Mouse (Mus musculus): ENCODE measurements around the gene Hecw2. TPM values are rescaled to one million over a fixed set of nuclear protein-coding genes. Genes with fewer than 3 reads are reported as not detected.
A peak's percentile ranks its signal among the peaks of the same experiment; 100 is the strongest.

Hecw2 gene
- polyA plus RNA-seq, 1 experiment = 9.0 TPM

DNA sequence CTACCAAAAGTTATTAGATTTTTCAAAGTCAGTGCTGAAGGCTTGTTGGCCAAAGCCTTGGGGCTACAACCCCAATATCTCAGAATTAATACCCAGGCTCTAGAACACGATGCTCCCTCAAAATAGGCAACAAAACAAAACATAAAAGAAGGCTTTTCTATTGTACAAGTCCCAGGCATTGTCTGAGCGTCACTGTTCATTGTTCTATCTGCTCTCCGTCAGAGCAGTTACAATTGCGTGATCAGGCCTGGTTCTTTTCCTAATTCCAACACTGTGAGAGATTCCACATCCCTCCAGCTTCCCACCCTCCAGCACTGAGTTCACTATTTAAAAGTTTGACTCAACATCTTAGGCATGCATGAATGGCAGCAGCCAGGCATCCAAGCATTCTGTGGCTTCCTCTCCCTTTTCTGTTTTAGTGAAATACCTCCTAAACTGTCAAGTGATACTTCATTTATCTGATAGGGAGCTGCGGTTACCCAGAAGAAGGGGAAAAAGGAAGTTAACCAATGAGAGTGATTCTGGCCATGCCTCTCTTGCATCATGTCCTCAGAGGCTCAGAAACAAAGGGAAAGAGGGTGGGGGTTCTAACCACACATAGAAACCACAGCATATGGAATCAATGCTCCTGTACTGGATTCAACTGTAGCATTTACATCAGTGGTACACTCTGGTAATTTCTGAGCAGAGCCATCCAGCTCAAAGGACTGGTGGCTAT, 66.1 kb downstream of the Hecw2 start:
- TF ChIP-seq POLR2A (IDR thresholded peaks at IDR 0.05; ENCODE audit: borderline replicate concordance, insufficient read depth, low read length) (no peak), CTCF (IDR thresholded peaks at IDR 0.05; ENCODE audit: borderline replicate concordance, insufficient read depth, low read depth, low read length) (no peak)
- WGBS = 70% methylated on average over 5 of the region's 5 CpGs

DNA sequence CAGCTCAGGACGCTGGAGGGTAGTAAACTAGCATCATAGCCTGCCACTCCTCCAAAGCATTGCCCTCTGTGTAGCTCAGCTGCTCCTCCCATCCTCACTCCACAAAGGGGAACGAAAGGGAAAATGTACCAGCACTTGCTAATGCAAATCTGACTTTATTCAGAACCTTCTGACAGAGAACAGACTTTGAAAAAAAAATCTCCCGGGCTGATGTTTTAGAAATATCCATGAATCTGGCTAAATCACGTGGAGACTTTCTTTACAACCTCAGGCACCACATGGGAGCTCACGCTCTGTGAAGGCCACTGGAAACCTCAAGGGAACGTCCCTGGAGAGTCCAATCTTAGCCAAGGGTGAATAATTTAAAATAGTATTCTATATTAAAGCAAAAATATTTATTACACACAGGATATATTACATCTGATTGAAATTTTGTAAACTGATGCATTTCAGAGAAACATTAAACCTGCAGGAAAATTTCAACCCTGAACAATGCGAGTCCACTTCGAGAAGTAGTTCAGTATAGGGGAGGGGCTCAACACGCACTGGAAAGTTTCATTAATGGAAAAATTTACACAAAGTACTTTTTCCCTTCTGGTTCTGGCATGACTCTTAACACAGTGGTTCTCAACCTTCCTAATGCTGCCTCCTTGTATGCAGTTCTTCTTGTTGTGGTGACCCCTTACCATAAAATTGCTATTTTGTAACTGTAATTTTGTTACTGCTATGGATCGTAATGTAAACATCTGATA, 67.8 kb downstream of the Hecw2 start:
- DNase-seq = no peak
- Histone ChIP-seq H3K27ac (ENCODE audit: insufficient read depth, low read length) (no peak overlapping the region; the same call in 1 of the 2 replicates), H3K4me3 (replicated peaks; ENCODE audit: insufficient read depth, low read depth, low read length) (no peak overlapping the region), H3K4me1 (ENCODE audit: control insufficient read depth, insufficient read depth, low read length) (no peaks in the 10 kb centered on the region), H3K27me3 (ENCODE audit: control insufficient read depth, insufficient read depth, low read length) (no peaks in the 10 kb centered on the region; the same call in 1 of the 2 replicates)
- WGBS = 75% methylated on average over 10 of the region's 10 CpGs
- TF ChIP-seq CTCF (IDR thresholded peaks at IDR 0.05; ENCODE audit: borderline replicate concordance, insufficient read depth, low read depth, low read length) (no peak), POLR2A (IDR thresholded peaks at IDR 0.05; ENCODE audit: borderline replicate concordance, insufficient read depth, low read length) (no peak)

More for the DNA sequence above, 66.1 kb downstream of the Hecw2 start:
- DNase-seq = no peak
- no peaks in the 10 kb centered on the region; the same call in 1 of the 2 replicates for H3K27me3 ChIP-seq (ENCODE audit: control insufficient read depth, insufficient read depth, low read length)
- H3K4me3 ChIP-seq (replicated peaks; ENCODE audit: insufficient read depth, low read depth, low read length) = no peak overlapping the region
- H3K4me1 ChIP-seq (ENCODE audit: control insufficient read depth, insufficient read depth, low read length) = no peaks in the 10 kb centered on the region
- peak overlapping the region; percentile 28; the same call in 1 of the 2 replicates for H3K27ac ChIP-seq (ENCODE audit: insufficient read depth, low read length)

DNA sequence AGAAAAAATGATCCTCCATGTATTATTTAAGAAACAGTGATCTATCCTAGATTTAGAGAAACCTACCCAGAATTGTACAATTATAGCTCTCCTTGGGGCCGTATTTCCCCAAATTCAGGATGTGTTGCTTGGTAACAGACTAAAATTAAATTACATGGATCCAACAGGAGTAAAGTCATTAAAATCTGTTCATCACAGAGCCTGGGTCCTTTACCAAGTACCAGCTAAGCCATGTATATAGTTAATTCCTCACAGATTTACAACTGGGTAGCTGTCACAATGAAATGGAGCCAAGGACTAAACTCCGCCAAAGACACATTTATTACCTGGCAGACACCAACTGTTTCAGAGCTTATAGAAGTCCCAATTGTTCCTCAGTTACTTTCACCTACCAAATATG, 72.4 kb downstream of the Hecw2 start:
- no peak for TF ChIP-seq CTCF (IDR thresholded peaks at IDR 0.05; ENCODE audit: borderline replicate concordance, insufficient read depth, low read depth, low read length)
- no peak for TF ChIP-seq POLR2A (IDR thresholded peaks at IDR 0.05; ENCODE audit: borderline replicate concordance, insufficient read depth, low read length)
- DNase-seq = peak in 1 of 2 experiments; percentile 17
- WGBS = 61% methylated on average over 2 of the region's 2 CpGs
- Histone ChIP-seq H3K27me3 (ENCODE audit: control insufficient read depth, insufficient read depth, low read length) (no peaks in the 10 kb centered on the region), H3K4me1 (ENCODE audit: control insufficient read depth, insufficient read depth, low read length) (peaks cover 8% of the 10 kb centered on the region), H3K4me3 (replicated peaks; ENCODE audit: insufficient read depth, low read depth, low read length) (no peak overlapping the region), H3K27ac (ENCODE audit: insufficient read depth, low read length) (no peak overlapping the region)

DNA sequence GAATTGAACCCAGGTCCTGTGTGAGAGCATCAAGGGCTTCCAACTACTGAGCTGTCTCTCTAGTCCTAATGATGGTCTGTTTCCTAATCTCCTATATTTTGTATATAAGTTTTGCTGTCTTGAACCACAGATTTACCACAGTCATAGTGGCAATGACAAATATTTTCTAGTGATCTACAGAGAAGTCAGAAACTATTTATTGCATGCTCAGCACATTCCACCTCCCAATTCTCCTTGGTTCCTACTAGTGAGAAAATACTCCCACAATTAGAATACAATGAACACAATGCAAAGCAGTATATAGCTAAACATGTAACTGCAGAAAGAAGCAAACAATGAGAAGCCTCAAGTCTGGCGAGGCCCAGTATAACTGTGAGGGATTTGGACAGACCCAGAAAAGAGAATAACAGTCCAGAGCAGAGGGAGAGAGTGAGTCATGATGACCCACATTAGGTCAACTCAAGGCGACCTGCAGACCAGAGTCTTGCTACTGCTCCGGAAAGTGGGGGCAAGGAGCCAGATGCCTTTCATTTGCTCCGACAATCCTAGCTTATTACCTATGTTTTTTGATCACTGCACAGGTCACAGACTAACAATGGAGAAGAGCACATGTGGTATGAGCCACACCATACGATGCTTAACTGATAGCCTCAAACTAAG, 73.8 kb downstream of the Hecw2 start:
- peaks cover 8% of the 10 kb centered on the region for H3K4me1 ChIP-seq (ENCODE audit: control insufficient read depth, insufficient read depth, low read length)
- H3K27ac ChIP-seq (ENCODE audit: insufficient read depth, low read length) = no peak overlapping the region
- peak in 1 of 2 experiments; percentile 14 for DNase-seq
- 58% methylated on average over 5 of the region's 5 CpGs for WGBS
- H3K27me3 ChIP-seq (ENCODE audit: control insufficient read depth, insufficient read depth, low read length) = no peaks in the 10 kb centered on the region
- no peak overlapping the region for H3K4me3 ChIP-seq (replicated peaks; ENCODE audit: insufficient read depth, low read depth, low read length)
- TF ChIP-seq CTCF (IDR thresholded peaks at IDR 0.05; ENCODE audit: borderline replicate concordance, insufficient read depth, low read depth, low read length) (no peak), POLR2A (IDR thresholded peaks at IDR 0.05; ENCODE audit: borderline replicate concordance, insufficient read depth, low read length) (no peak)

DNA sequence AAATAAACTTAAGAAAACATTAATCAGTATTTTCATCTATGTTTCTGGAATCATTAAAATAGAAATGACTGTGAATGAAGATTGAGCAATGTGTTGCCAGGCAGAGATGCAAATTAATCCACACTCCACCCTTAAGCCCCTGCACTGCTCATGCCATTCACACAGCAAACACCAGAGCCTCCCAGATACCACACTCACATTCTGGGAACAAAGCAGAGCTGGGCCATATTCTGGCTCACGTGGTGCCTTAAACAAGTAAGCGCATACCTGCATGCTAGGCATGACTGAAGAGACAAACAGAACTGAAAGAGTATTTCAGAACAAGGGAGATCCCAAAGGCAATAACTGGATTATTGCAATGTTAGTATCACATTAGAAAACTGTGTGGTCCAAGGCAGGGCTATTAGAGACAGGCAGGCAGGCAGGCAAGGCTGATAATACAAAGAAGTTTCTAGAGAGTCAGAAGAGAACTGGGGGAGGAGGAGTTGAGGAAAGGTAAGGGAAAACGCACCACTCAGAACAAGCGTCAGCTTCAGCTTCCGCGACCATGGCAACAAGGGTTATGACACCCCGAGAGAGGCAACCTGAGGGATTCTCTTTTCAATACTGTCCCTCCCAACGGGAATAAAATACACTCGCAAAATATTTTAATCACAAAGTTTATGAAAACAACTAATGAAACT, 75.2 kb downstream of the Hecw2 start:
- WGBS = 76% methylated on average over 9 of the region's 9 CpGs
- H3K27ac ChIP-seq (ENCODE audit: insufficient read depth, low read length) = no peak overlapping the region
- TF ChIP-seq CTCF (IDR thresholded peaks at IDR 0.05; ENCODE audit: borderline replicate concordance, insufficient read depth, low read depth, low read length) (no peak), POLR2A (IDR thresholded peaks at IDR 0.05; ENCODE audit: borderline replicate concordance, insufficient read depth, low read length) (no peak)
- no peak for DNase-seq
- H3K4me3 ChIP-seq (replicated peaks; ENCODE audit: insufficient read depth, low read depth, low read length) = no peak overlapping the region
- H3K27me3 ChIP-seq (ENCODE audit: control insufficient read depth, insufficient read depth, low read length) = no peaks in the 10 kb centered on the region
- peaks cover 10% of the 10 kb centered on the region for H3K4me1 ChIP-seq (ENCODE audit: control insufficient read depth, insufficient read depth, low read length)

DNA sequence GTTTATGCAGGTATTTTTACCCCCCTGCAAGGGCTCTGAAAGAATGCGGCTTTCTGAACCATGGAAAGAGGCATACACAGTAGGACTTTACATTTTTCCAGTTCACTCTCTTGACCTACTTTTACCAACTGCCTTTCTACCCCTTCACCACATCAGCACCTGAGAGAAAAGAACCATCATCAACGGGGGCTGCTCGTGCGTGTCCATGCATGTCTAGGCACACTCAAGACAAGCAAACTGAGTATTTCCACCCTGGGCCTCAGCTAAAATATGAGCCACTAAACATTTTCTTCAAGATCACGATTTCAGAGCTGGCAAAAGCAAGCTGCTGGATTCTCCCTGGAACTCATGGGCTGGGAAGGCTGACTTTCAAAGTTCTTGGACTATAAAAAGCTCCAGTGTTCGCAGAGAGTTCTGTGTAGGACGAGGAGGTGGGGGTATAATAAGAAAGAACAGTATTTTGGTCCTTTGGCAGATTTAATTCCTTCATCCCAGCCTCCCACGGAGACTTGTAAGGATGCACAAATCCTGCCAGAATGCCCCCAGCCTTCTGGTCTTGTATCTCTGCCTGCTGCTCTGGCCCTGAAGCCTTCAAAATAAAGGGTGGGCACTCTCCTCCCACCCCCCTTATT, 76.5 kb downstream of the Hecw2 start:
- Histone ChIP-seq H3K4me3 (replicated peaks; ENCODE audit: insufficient read depth, low read depth, low read length) (no peak overlapping the region), H3K27me3 (ENCODE audit: control insufficient read depth, insufficient read depth, low read length) (no peaks in the 10 kb centered on the region), H3K4me1 (ENCODE audit: control insufficient read depth, insufficient read depth, low read length) (peaks cover 10% of the 10 kb centered on the region), H3K27ac (ENCODE audit: insufficient read depth, low read length) (no peak overlapping the region)
- TF ChIP-seq POLR2A (IDR thresholded peaks at IDR 0.05; ENCODE audit: borderline replicate concordance, insufficient read depth, low read length) = no peak
- TF ChIP-seq CTCF (IDR thresholded peaks at IDR 0.05; ENCODE audit: borderline replicate concordance, insufficient read depth, low read depth, low read length) = no peak
- WGBS = 31% methylated on average over 8 of the region's 8 CpGs
- peak in 1 of 2 experiments; percentile 23 for DNase-seq
